Mouse (Mus musculus): ENCODE measurements around the gene Olfr629.
"Not testable (repeated sequence)": the region's sequence is repeated elsewhere in the genome, so short reads cannot be mapped to it uniquely, and the experiment has no call there.

- not testable (repeated sequence) for TF ChIP-seq CTCF (IDR thresholded peaks at IDR 0.05; ENCODE audit: control insufficient read depth, insufficient read depth, insufficient replicate concordance, low read depth, low read length); POLR2A (IDR thresholded peaks at IDR 0.05; ENCODE audit: control insufficient read depth, low read depth, low read length)
These were observed 22.9 kb upstream of the Olfr629 start for GRCm38 (mm10) chr7:103767687-103768086.
